Mouse (Mus musculus) heart, postnatal 0 days (tissue): ENCODE data around the gene Rab4b. TPM values are rescaled to one million over a fixed set of nuclear protein-coding genes. Genes with fewer than 3 reads are reported as not detected.

ENCODE experiments used
- ATAC-seq: fragments of 200-750 bp; cut with Nextera tagmentation; 2 replicates; pipeline ENCODE4 v1.8.0; 2017; ENCODE audit warnings: low read depth, moderate number of reproducible peaks, moderate library complexity; ENCODE audit not compliant: insufficient read depth
- DNase-seq: peaks from one replicate; pipeline ENCODE4 v3.0.0-alpha.2; 2016; ENCODE audit warnings: low spot score
- H3K27ac ChIP-seq: fragments of 300-500 bp; sonication (generic); 2 replicates; pipeline ENCODE4 v1.5.1; 2014; ENCODE audit warnings: low read depth, mild to moderate bottlenecking
- H3K27me3 ChIP-seq: fragments of 300-500 bp; sonication (generic); 2 replicates; pipeline ENCODE4 v1.6.1; 2014; ENCODE audit warnings: low read length, mixed read lengths; ENCODE audit not compliant: control insufficient read depth, insufficient read depth
- H3K36me3 ChIP-seq: fragments of 300-500 bp; sonication (generic); replicated peaks from 2 replicates; pipeline ENCODE4 v1.6.1; 2014; ENCODE audit warnings: low read length, mixed read lengths; ENCODE audit not compliant: control insufficient read depth, insufficient read depth
- H3K4me1 ChIP-seq: fragments of 300-500 bp; sonication (generic); 2 replicates; pipeline ENCODE4 v1.6.1; 2014; ENCODE audit warnings: antibody characterized with exemption; ENCODE audit not compliant: control insufficient read depth, insufficient read depth
- H3K4me2 ChIP-seq: fragments of 300-500 bp; sonication (generic); 2 replicates; pipeline ENCODE4 v1.6.1; 2014; ENCODE audit warnings: low read depth, mild to moderate bottlenecking, low read length, moderate library complexity
- H3K4me3 ChIP-seq: fragments of 300-500 bp; sonication (generic); 2 replicates; pipeline ENCODE4 v1.5.1; 2014; ENCODE audit warnings: low read depth, low read length
- H3K9ac ChIP-seq: fragments of 300-500 bp; sonication (generic); replicated peaks from 2 replicates; pipeline ENCODE4 v1.6.1; 2014; ENCODE audit warnings: low read depth, low read length, mixed read lengths
- H3K9me3 ChIP-seq: fragments of 300-500 bp; sonication (generic); replicated peaks from 2 replicates; pipeline ENCODE4 v1.6.1; 2016; ENCODE audit warnings: low read length; ENCODE audit not compliant: control insufficient read depth
- CTCF ChIP-seq: IDR thresholded peaks from 2 replicates; pipeline ENCODE4 v1.5.1; 2016; ENCODE audit warnings: antibody characterized with exemption, control low read depth, low read depth
- EP300 ChIP-seq: IDR thresholded peaks from 2 replicates; pipeline ENCODE4 v1.6.1; 2016; ENCODE audit warnings: antibody characterized with exemption, low read depth
- WGBS: fragments of 180-500 bp; shearing (Covaris S2); extraction: QIAGEN DNeasy Blood & Tissue Kit; methylation state at CpG from one replicate; pipeline ENCODE4 v1.1.7; 2014; 5-methylcytosine and 5-hydroxymethylcytosine counted together
- polyA plus RNA-seq: library from polyadenylated mRNA; unstranded; fragments of >200 nt; fragmentation: Nextera tagmentation; extraction: Ambion mirVana; gene quantifications from 2 replicates; pipeline ENCODE4 v1.2.1, GENCODE M21; 2015
- total RNA-seq: library from RNA; depleted of rRNA; stranded (reverse); fragments of >200 nt; gene quantifications from 2 replicates; pipeline ENCODE4 v1.2.3, GENCODE M21; 2014; ENCODE audit warnings: low replicate concordance

The Rab4b gene
- total and polyA plus RNA-seq, 2 experiments from 2014 or later, result 45.9 to 74.2 TPM

- DNase-seq, result no peak
- no peaks in the 10 kb centered on the region for H3K9me3 ChIP-seq
- no peak overlapping the region for H3K4me3 ChIP-seq
- no peaks in the 10 kb centered on the region for H3K27me3 ChIP-seq
- no peak for ATAC-seq
- 77% methylated on average over 4 of the region's 4 CpGs for WGBS
- H3K36me3 ChIP-seq, result peaks cover 52% of the 10 kb centered on the region
- H3K4me1 ChIP-seq, result peaks cover 13% of the 10 kb centered on the region
- no peak overlapping the region for H3K9ac ChIP-seq
- TF ChIP-seq CTCF (no peak), EP300 (no peak)
- no peak overlapping the region for H3K4me2 ChIP-seq
- H3K27ac ChIP-seq, result no peak overlapping the region
Measured at GRCm38 (mm10) chr7:27193731-27194130, 15.0 kb upstream of the Rab4b start.

GRCm38 (mm10) chr7:27192434-27192833 lies 13.7 kb upstream of the Rab4b start:
- Histone ChIP-seq H3K4me3 (no peak overlapping the region), H3K4me1 (peaks cover 13% of the 10 kb centered on the region), H3K36me3 (peaks cover 65% of the 10 kb centered on the region), H3K9me3 (no peaks in the 10 kb centered on the region), H3K27ac (no peak overlapping the region), H3K9ac (no peak overlapping the region), H3K27me3 (no peaks in the 10 kb centered on the region), H3K4me2 (no peak overlapping the region)
- no peak for DNase-seq
- ATAC-seq, result no peak
- no peak for TF ChIP-seq CTCF
- 92% methylated on average over 5 of the region's 5 CpGs for WGBS

- Histone ChIP-seq H3K4me2 (no peak overlapping the region), H3K36me3 (peaks cover 94% of the 10 kb centered on the region), H3K27me3 (no peaks in the 10 kb centered on the region), H3K9ac (no peak overlapping the region), H3K4me3 (no peak overlapping the region), H3K27ac (no peak overlapping the region), H3K9me3 (no peaks in the 10 kb centered on the region), H3K4me1 (no peaks in the 10 kb centered on the region)
- TF ChIP-seq CTCF, result peak; percentile 24
- TF ChIP-seq EP300, result no peak
- ATAC-seq, result no peak
- DNase-seq, result no peak
- 96% methylated on average over 10 of the region's 10 CpGs for WGBS
Measured at GRCm38 (mm10) chr7:27189271-27189931, 10.7 kb upstream of the Rab4b start.

- WGBS, result 91% methylated on average over 5 of the region's 5 CpGs
- no peak overlapping the region for H3K4me2 ChIP-seq
Measured at GRCm38 (mm10) chr7:27185986-27186385, 7.3 kb upstream of the Rab4b start.

GRCm38 (mm10) chr7:27184964-27185363 lies 6.3 kb upstream of the Rab4b start:
- Histone ChIP-seq H3K9me3 (no peaks in the 10 kb centered on the region), H3K27ac (no peak overlapping the region), H3K4me3 (no peak overlapping the region), H3K4me2 (no peak overlapping the region), H3K4me1 (no peaks in the 10 kb centered on the region), H3K27me3 (no peaks in the 10 kb centered on the region), H3K9ac (no peak overlapping the region), H3K36me3 (peaks cover 59% of the 10 kb centered on the region)
- ATAC-seq (no peak), DNase-seq (no peak)
- TF ChIP-seq EP300 (no peak), CTCF (peak; percentile 56)
- WGBS, result 61% methylated on average over 3 of the region's 3 CpGs

More at GRCm38 (mm10) chr7:27185986-27186385, 7.3 kb upstream of the Rab4b start:
- TF ChIP-seq EP300 (no peak), CTCF (no peak)
- DNase-seq (no peak), ATAC-seq (no peak)
- Histone ChIP-seq H3K27me3 (no peaks in the 10 kb centered on the region), H3K4me3 (no peak overlapping the region), H3K4me1 (no peaks in the 10 kb centered on the region), H3K36me3 (peaks cover 69% of the 10 kb centered on the region), H3K9ac (no peak overlapping the region), H3K27ac (no peak overlapping the region), H3K9me3 (no peaks in the 10 kb centered on the region)

GRCm38 (mm10) chr7:27182498-27182897 lies 3.8 kb upstream of the Rab4b start:
- no peak for TF ChIP-seq CTCF
- TF ChIP-seq EP300, result no peak
- H3K27ac ChIP-seq, result no peak overlapping the region
- 54% methylated on average over 1 of the region's 1 CpGs for WGBS
- ATAC-seq (no peak), DNase-seq (no peak)
- peaks cover 12% of the 10 kb centered on the region for H3K4me1 ChIP-seq
- H3K27me3 ChIP-seq, result no peaks in the 10 kb centered on the region
- H3K9me3 ChIP-seq, result no peaks in the 10 kb centered on the region
- H3K9ac ChIP-seq, result no peak overlapping the region
- no peak overlapping the region for H3K4me2 ChIP-seq
- H3K36me3 ChIP-seq, result peaks cover 34% of the 10 kb centered on the region
- no peak overlapping the region for H3K4me3 ChIP-seq
